Mouse (Mus musculus): Measurements from ENCODE around the gene Pqbp1.

The Pqbp1 gene

GRCm38 (mm10) chrX:7878495-7878894, 20.6 kb downstream of the Pqbp1 start:
- DNase-seq (ENCODE audit: low read depth, low spot score), result peak; percentile 34

GRCm38 (mm10) chrX:7878007-7878419, 21.1 kb downstream of the Pqbp1 start, which contains the start of gene Pim2:
Gene Pim2, plus strand, starts transcription at chrX:7878262.
- DNase-seq (ENCODE audit: low read depth, low spot score), result peak; percentile 97

- no peak for DNase-seq (ENCODE audit: low read depth, low spot score)
These were observed 29.2 kb downstream of the Pqbp1 start for GRCm38 (mm10) chrX:7869826-7870225.

- DNase-seq (ENCODE audit: low read depth, low spot score), result no peak
These were observed 30.6 kb downstream of the Pqbp1 start for GRCm38 (mm10) chrX:7868506-7868905.

- DNase-seq (ENCODE audit: low read depth, low spot score), result no peak
These were observed 31.9 kb downstream of the Pqbp1 start for GRCm38 (mm10) chrX:7867141-7867540.

GRCm38 (mm10) chrX:7865786-7866185, 33.3 kb downstream of the Pqbp1 start:
- DNase-seq (ENCODE audit: low read depth, low spot score), result no peak

GRCm38 (mm10) chrX:7865343-7865742, 33.7 kb downstream of the Pqbp1 start:
- DNase-seq (ENCODE audit: low read depth, low spot score), result no peak

GRCm38 (mm10) chrX:7864551-7864950, 34.5 kb downstream of the Pqbp1 start:
- no peak for DNase-seq (ENCODE audit: low read depth, low spot score)

- no peak for DNase-seq (ENCODE audit: low read depth, low spot score)
These were observed 35.9 kb downstream of the Pqbp1 start for GRCm38 (mm10) chrX:7863181-7863580.

GRCm38 (mm10) chrX:7859191-7859753, 39.8 kb downstream of the Pqbp1 start:
- no peak for DNase-seq (ENCODE audit: low read depth, low spot score)

GRCm38 (mm10) chrX:7854578-7854977, 44.5 kb downstream of the Pqbp1 start:
- DNase-seq (ENCODE audit: low read depth, low spot score), result peak; percentile 67

GRCm38 (mm10) chrX:7847845-7848244, 51.2 kb downstream of the Pqbp1 start:
- DNase-seq (ENCODE audit: low read depth, low spot score), result peak; percentile 16

Data from brain, adult 2 months (tissue).